Mouse (Mus musculus) brain, embryonic 14.5 days (tissue): ENCODE results near the gene Tbc1d20.

ENCODE experiments used
- CTCF ChIP-seq: fragments of 200-500 bp; IDR thresholded peaks from 2 replicates; pipeline ENCODE4 v1.5.1; 2012; ENCODE audit warnings: inconsistent platforms, mild to moderate bottlenecking, moderate library complexity, borderline replicate concordance; ENCODE audit not compliant: insufficient read depth, insufficient read length; ENCODE audit errors: extremely low read depth
- POLR2A ChIP-seq: fragments of 200-500 bp; IDR thresholded peaks from 2 replicates; pipeline ENCODE4 v1.6.1; 2012; ENCODE audit warnings: mild to moderate bottlenecking, inconsistent platforms, borderline replicate concordance; ENCODE audit not compliant: poor library complexity, insufficient read depth, insufficient read length, severe bottlenecking; ENCODE audit errors: extremely low read depth

GRCm38 (mm10) chr2:152317054-152317453 lies 23.4 kb downstream of the Tbc1d20 start:
- TF ChIP-seq POLR2A (no peak), CTCF (no peak)
